10 mouse cellular contexts compared by ENCODE assay signal in genomic region chr17:31521948-31522347, GRCm38 (mm10). TPM values are rescaled to one million over a fixed set of nuclear protein-coding genes. Genes with fewer than 3 reads are reported as not detected.
A peak's percentile ranks its signal among the peaks of the same experiment; 100 is the strongest.
DNase-seq lines count a peak whose midpoint lies in the region; ATAC-seq lines count a peak whose summit lies in the region.
"Had no signal": no experiment of that assay in that cellular context is flagged by ENCODE, and none has a peak within 500 bp of the region (broad histone marks: within the 10 kb centered on the region; RNA-seq: fewer than 3 reads in every experiment).

No protein-coding gene starts in this region.

- no peaks in the 10 kb centered on the region for H3K27me3 ChIP-seq in heart, embryonic 13.5 days (replicated peaks)
- H3K27me3 ChIP-seq in heart, embryonic 10.5 days (ENCODE audit: insufficient read depth, poor library complexity, severe bottlenecking) = no peaks in the 10 kb centered on the region
- no peaks in the 10 kb centered on the region for H3K27me3 ChIP-seq in neural tube, embryonic 13.5 days
- no peaks in the 10 kb centered on the region for H3K27me3 ChIP-seq in intestine, embryonic 15.5 days (replicated peaks)

- peaks cover 54% of the 10 kb centered on the region for H3K36me3 ChIP-seq in heart, embryonic 13.5 days
- H3K36me3 ChIP-seq in heart, embryonic 10.5 days = peaks cover 34% of the 10 kb centered on the region
- H3K36me3 ChIP-seq in neural tube, embryonic 13.5 days = peaks cover 27% of the 10 kb centered on the region
- H3K36me3 ChIP-seq in intestine, embryonic 15.5 days = peaks cover 9% of the 10 kb centered on the region; the same call in 1 of the 2 replicates

- H3K4me2 ChIP-seq in heart, embryonic 13.5 days = peak overlapping the region; percentile 76
- peak overlapping the region; percentile 65 for H3K4me2 ChIP-seq in neural tube, embryonic 13.5 days
- 0 out of 2 replicates have a peak overlapping the region, but pooled peaks have one; percentile 62 for H3K4me2 ChIP-seq in intestine, embryonic 15.5 days (replicated peaks)

- no peaks in the 10 kb centered on the region for H3K9me3 ChIP-seq in heart, embryonic 13.5 days
- no peaks in the 10 kb centered on the region for H3K9me3 ChIP-seq in heart, embryonic 10.5 days
- no peaks in the 10 kb centered on the region for H3K9me3 ChIP-seq in neural tube, embryonic 13.5 days
- no peaks in the 10 kb centered on the region for H3K9me3 ChIP-seq in intestine, embryonic 15.5 days

- peak overlapping the region; percentile 94; the same call in 1 of the 2 replicates for H3K9ac ChIP-seq in heart, embryonic 13.5 days
- peak overlapping the region; percentile 31; the same call in 1 of the 2 replicates for H3K9ac ChIP-seq in neural tube, embryonic 13.5 days
- H3K9ac ChIP-seq in intestine, embryonic 15.5 days = no peak overlapping the region

- peak overlapping the region; percentile 88; the same call in 1 of the 2 replicates for H3K27ac ChIP-seq in heart, embryonic 13.5 days (replicated peaks)
- no peak overlapping the region for H3K27ac ChIP-seq in heart, embryonic 10.5 days
- peak overlapping the region; percentile 87 for H3K27ac ChIP-seq in neural tube, embryonic 13.5 days (replicated peaks)
- H3K27ac ChIP-seq in intestine, embryonic 15.5 days = no peak overlapping the region; the same call in 1 of the 2 replicates

- peaks cover 34% of the 10 kb centered on the region for H3K4me1 ChIP-seq in heart, embryonic 13.5 days
- H3K4me1 ChIP-seq in heart, embryonic 10.5 days = peaks cover 22% of the 10 kb centered on the region
- H3K4me1 ChIP-seq in neural tube, embryonic 13.5 days (replicated peaks) = peaks cover 41% of the 10 kb centered on the region
- H3K4me1 ChIP-seq in intestine, embryonic 15.5 days (replicated peaks) = peaks cover 18% of the 10 kb centered on the region

- no peak overlapping the region for H3K4me3 ChIP-seq in heart, embryonic 13.5 days
- no peak overlapping the region for H3K4me3 ChIP-seq in heart, embryonic 10.5 days
- H3K4me3 ChIP-seq in neural tube, embryonic 13.5 days = no peak overlapping the region
- no peak overlapping the region for H3K4me3 ChIP-seq in intestine, embryonic 15.5 days (replicated peaks)
- H3K4me3 ChIP-seq: erythroblast, embryonic 14.5 days had no signal

- DNase-seq in heart, embryonic 10.5 days (ENCODE audit: low spot score) = no peak
- DNase-seq in neural tube, embryonic 10.5 days (ENCODE audit: extremely low spot score, low spot score) = no peak
- no peak for DNase-seq in ovary, postnatal 14 days (ENCODE audit: low spot score)
- DNase-seq in retina, postnatal 1 day = no peak
- no peak for DNase-seq in B cell, adult 2 months
- DNase-seq: kidney, adult 2 months had no signal

- ATAC-seq in heart, embryonic 13.5 days (ENCODE audit: extremely low read depth, insufficient number of reproducible peaks, low FRiP score, low TSS enrichment) = no peak
- no peak for ATAC-seq in neural tube, embryonic 13.5 days (ENCODE audit: low read depth)
- ATAC-seq in intestine, embryonic 15.5 days = no peak

- 85% methylated on average over 6 of the region's 6 CpGs for WGBS in heart, embryonic 13.5 days
- 88% methylated on average over 6 of the region's 6 CpGs for WGBS in heart, embryonic 10.5 days
- 62% methylated on average over 6 of the region's 6 CpGs for WGBS in neural tube, embryonic 13.5 days
- 86% methylated on average over 6 of the region's 6 CpGs for WGBS in intestine, embryonic 15.5 days

RNA-seq across cellular contexts. Expression of gene Ndufv3, which starts 2.0 kb away (rescaled TPM):
- polyA plus RNA-seq in heart, embryonic 13.5 days (2015; fragmentation: Nextera tagmentation; extraction: Ambion mirVana) = 523 and 604 TPM in 2 replicates
- polyA plus RNA-seq in heart, embryonic 10.5 days (2016; fragmentation: Nextera tagmentation; extraction: Ambion mirVana) = 392 and 480 TPM in 2 replicates
- 405 and 454 TPM in 2 replicates for polyA plus RNA-seq in neural tube, embryonic 13.5 days (2015; fragmentation: Nextera tagmentation; extraction: Ambion mirVana)
- polyA plus RNA-seq in intestine, embryonic 15.5 days (2015; fragmentation: Nextera tagmentation; extraction: Ambion mirVana) = 404 and 457 TPM in 2 replicates

RNA-seq across cellular contexts. Expression of gene Wdr4, which starts 2.2 kb away (rescaled TPM):
- 21.9 and 24.0 TPM in 2 replicates for polyA plus RNA-seq in heart, embryonic 13.5 days (2015; fragmentation: Nextera tagmentation; extraction: Ambion mirVana)
- polyA plus RNA-seq in heart, embryonic 10.5 days (2016; fragmentation: Nextera tagmentation; extraction: Ambion mirVana) = 38.2 and 49.3 TPM in 2 replicates
- 31.7 and 32.1 TPM in 2 replicates for polyA plus RNA-seq in neural tube, embryonic 13.5 days (2015; fragmentation: Nextera tagmentation; extraction: Ambion mirVana)
- 45.3 and 47.0 TPM in 2 replicates for polyA plus RNA-seq in intestine, embryonic 15.5 days (2015; fragmentation: Nextera tagmentation; extraction: Ambion mirVana)

RNA-seq across cellular contexts. Expression of gene Pknox1, which starts 42.6 kb away (rescaled TPM):
- polyA plus RNA-seq in heart, embryonic 13.5 days (2015; fragmentation: Nextera tagmentation; extraction: Ambion mirVana) = 14.7 and 15.0 TPM in 2 replicates
- polyA plus RNA-seq in heart, embryonic 10.5 days (2016; fragmentation: Nextera tagmentation; extraction: Ambion mirVana) = 20.9 and 21.9 TPM in 2 replicates
- 48.0 and 52.6 TPM in 2 replicates for polyA plus RNA-seq in neural tube, embryonic 13.5 days (2015; fragmentation: Nextera tagmentation; extraction: Ambion mirVana)
- 28.5 and 29.8 TPM in 2 replicates for polyA plus RNA-seq in intestine, embryonic 15.5 days (2015; fragmentation: Nextera tagmentation; extraction: Ambion mirVana)

Comparison
In these comparisons a context has a peak if more than half of its experiments do, and no peak if none do; other contexts are left out.
1. H3K27ac ChIP-seq: peak in heart, embryonic 13.5 days (single experiment) and neural tube, embryonic 13.5 days (single experiment); none in heart, embryonic 10.5 days (single experiment) and intestine, embryonic 15.5 days (single experiment).
2. Peak in every context shown above with its lines, with median percentiles within 50 percentile points of each other: H3K4me2 ChIP-seq.